Mouse (Mus musculus) heart, adult 11 months (tissue): Measurements from ENCODE around the gene Acp2.

Source experiments
- DNase-seq: peaks from one replicate; pipeline ENCODE4 v3.0.0; 2022

The Acp2 gene

GRCm38 (mm10) chr2:91256256-91257125 lies 53.8 kb downstream of the Acp2 start:
- DNase-seq, result peak; percentile 98

GRCm38 (mm10) chr2:91257126-91257980 lies 54.7 kb downstream of the Acp2 start:
- peak; percentile 93 for DNase-seq

GRCm38 (mm10) chr2:91258054-91258453 lies 55.4 kb downstream of the Acp2 start:
- no peak for DNase-seq

GRCm38 (mm10) chr2:91258830-91259229 lies 56.1 kb downstream of the Acp2 start:
- no peak for DNase-seq

GRCm38 (mm10) chr2:91259493-91259892 lies 56.8 kb downstream of the Acp2 start:
- peak; percentile 92 for DNase-seq
